Mouse (Mus musculus): Measurements from ENCODE around the gene Stx12.

Gene Stx12

GRCm38 (mm10) chr4:132863012-132863411 is 21.3 kb downstream of the Stx12 start:
- DNase-seq (ENCODE audit: low spot score in 2 of 2): no peak

- no peak for DNase-seq (ENCODE audit: low spot score in 2 of 2)
Observed at GRCm38 (mm10) chr4:132860880-132861279, 23.4 kb downstream of the Stx12 start.

- DNase-seq (ENCODE audit: low spot score in 2 of 2): no peak
Observed at GRCm38 (mm10) chr4:132843705-132844071, 40.6 kb downstream of the Stx12 start.

GRCm38 (mm10) chr4:132842970-132843704 is 41.2 kb downstream of the Stx12 start, which contains the start of gene Ppp1r8:
TSS of gene Ppp1r8 (minus strand) at chr4:132843169.
- DNase-seq (ENCODE audit: low spot score in 2 of 2): peak; percentile 88 to 90

- no peak for DNase-seq (ENCODE audit: low spot score in 2 of 2)
Observed at GRCm38 (mm10) chr4:132842281-132842906, 41.9 kb downstream of the Stx12 start.

GRCm38 (mm10) chr4:132841493-132841892 is 42.8 kb downstream of the Stx12 start:
- DNase-seq (ENCODE audit: low spot score in 2 of 2): no peak

- DNase-seq (ENCODE audit: low spot score in 2 of 2): peak; percentile 52 to 70
Observed at GRCm38 (mm10) chr4:132823614-132824366, 60.5 kb downstream of the Stx12 start.

- no peak for DNase-seq (ENCODE audit: low spot score in 2 of 2)
Observed at GRCm38 (mm10) chr4:132818442-132818841, 65.9 kb downstream of the Stx12 start.

- DNase-seq (ENCODE audit: low spot score in 2 of 2): no peak
Observed at GRCm38 (mm10) chr4:132816855-132817254, 67.5 kb downstream of the Stx12 start.

GRCm38 (mm10) chr4:132816404-132816803 is 67.9 kb downstream of the Stx12 start:
- DNase-seq (ENCODE audit: low spot score in 2 of 2): no peak

- DNase-seq (ENCODE audit: low spot score in 2 of 2): no peak
Observed at GRCm38 (mm10) chr4:132809621-132810020, 74.7 kb downstream of the Stx12 start.

GRCm38 (mm10) chr4:132807771-132808641 is 76.3 kb downstream of the Stx12 start:
- no peak for DNase-seq (ENCODE audit: low spot score in 2 of 2)

GRCm38 (mm10) chr4:132806620-132807191 is 77.6 kb downstream of the Stx12 start:
- DNase-seq (ENCODE audit: low spot score in 2 of 2): no peak

GRCm38 (mm10) chr4:132805599-132806197 is 78.6 kb downstream of the Stx12 start:
- DNase-seq (ENCODE audit: low spot score in 2 of 2): no peak

GRCm38 (mm10) chr4:132805146-132805545 is 79.2 kb downstream of the Stx12 start:
- DNase-seq (ENCODE audit: low spot score in 2 of 2): no peak

GRCm38 (mm10) chr4:132804331-132804730 is 80.0 kb downstream of the Stx12 start:
- DNase-seq (ENCODE audit: low spot score in 2 of 2): no peak

- DNase-seq (ENCODE audit: low spot score in 2 of 2): no peak
Observed at GRCm38 (mm10) chr4:132803876-132804275, 80.4 kb downstream of the Stx12 start.
